Mouse (Mus musculus): ENCODE data around the gene Fbxo24.
A peak's percentile ranks its signal among the peaks of the same experiment; 100 is the strongest.

Gene Fbxo24

GRCm38 (mm10) chr5:137628498-137629305 lies at the start of gene Fbxo24, which contains the start of the genes Lrch4 and Gm20605:
Fbxo24 (minus strand) TSS chr5:137629002.
Lrch4 (plus strand) TSS chr5:137629121.
Gm20605 (plus strand) TSS chr5:137629175.
- DNase-seq: peak; percentile 98

GRCm38 (mm10) chr5:137677859-137678258 lies 49.1 kb upstream of the Fbxo24 start:
- DNase-seq: no peak

GRCm38 (mm10) chr5:137674786-137675185 lies 46.0 kb upstream of the Fbxo24 start:
- no peak for DNase-seq

GRCm38 (mm10) chr5:137673015-137673414 lies 44.2 kb upstream of the Fbxo24 start:
- DNase-seq: no peak

- no peak for DNase-seq
These were observed 43.6 kb upstream of the Fbxo24 start for GRCm38 (mm10) chr5:137672361-137672760.

GRCm38 (mm10) chr5:137671443-137672240 lies 42.8 kb upstream of the Fbxo24 start:
- no peak for DNase-seq

- no peak for DNase-seq
These were observed 41.4 kb upstream of the Fbxo24 start for GRCm38 (mm10) chr5:137670240-137670639.

GRCm38 (mm10) chr5:137668971-137669370 lies 40.2 kb upstream of the Fbxo24 start:
- no peak for DNase-seq

- DNase-seq: no peak
These were observed 34.3 kb upstream of the Fbxo24 start for GRCm38 (mm10) chr5:137663057-137663456.

GRCm38 (mm10) chr5:137660064-137660688 lies 31.4 kb upstream of the Fbxo24 start:
- DNase-seq: no peak

- DNase-seq: peak; percentile 70
These were observed 28.2 kb upstream of the Fbxo24 start for GRCm38 (mm10) chr5:137656977-137657376.

GRCm38 (mm10) chr5:137654746-137655145 lies 25.9 kb upstream of the Fbxo24 start:
- peak; percentile 67 for DNase-seq

- no peak for DNase-seq
These were observed 24.6 kb upstream of the Fbxo24 start for GRCm38 (mm10) chr5:137653366-137653765.

GRCm38 (mm10) chr5:137652474-137652873 lies 23.7 kb upstream of the Fbxo24 start:
- peak; percentile 82 for DNase-seq

- DNase-seq: peak; percentile 53
These were observed 21.1 kb upstream of the Fbxo24 start for GRCm38 (mm10) chr5:137649669-137650571.

GRCm38 (mm10) chr5:137649251-137649650 lies 20.4 kb upstream of the Fbxo24 start:
- DNase-seq: no peak

GRCm38 (mm10) chr5:137647827-137648601 lies 19.2 kb upstream of the Fbxo24 start:
- no peak for DNase-seq

GRCm38 (mm10) chr5:137645652-137646091 lies 16.9 kb upstream of the Fbxo24 start, which contains the start of gene Irs3:
Irs3 (minus strand) TSS chr5:137645714.
- no peak for DNase-seq

GRCm38 (mm10) chr5:137645091-137645651 lies 16.4 kb upstream of the Fbxo24 start:
- peak; percentile 68 for DNase-seq

GRCm38 (mm10) chr5:137644484-137644883 lies 15.7 kb upstream of the Fbxo24 start:
- no peak for DNase-seq

- no peak for DNase-seq
These were observed 14.1 kb upstream of the Fbxo24 start for GRCm38 (mm10) chr5:137642886-137643285.
